Mouse (Mus musculus): ENCODE results near the gene Itfg2.
A peak's percentile ranks its signal among the peaks of the same experiment; 100 is the strongest.

Itfg2 gene

GRCm38 (mm10) chr6:128433566-128433965 is 8.8 kb upstream of the Itfg2 start:
- no peak for DNase-seq

- DNase-seq: no peak
Observed at GRCm38 (mm10) chr6:128432356-128432915, 7.7 kb upstream of the Itfg2 start.

GRCm38 (mm10) chr6:128429826-128430225 is 5.1 kb upstream of the Itfg2 start:
- DNase-seq: no peak

GRCm38 (mm10) chr6:128429300-128429699 is 4.6 kb upstream of the Itfg2 start:
- no peak for DNase-seq

- DNase-seq: no peak
Observed at GRCm38 (mm10) chr6:128427571-128427970, 2.8 kb upstream of the Itfg2 start.

DNA sequence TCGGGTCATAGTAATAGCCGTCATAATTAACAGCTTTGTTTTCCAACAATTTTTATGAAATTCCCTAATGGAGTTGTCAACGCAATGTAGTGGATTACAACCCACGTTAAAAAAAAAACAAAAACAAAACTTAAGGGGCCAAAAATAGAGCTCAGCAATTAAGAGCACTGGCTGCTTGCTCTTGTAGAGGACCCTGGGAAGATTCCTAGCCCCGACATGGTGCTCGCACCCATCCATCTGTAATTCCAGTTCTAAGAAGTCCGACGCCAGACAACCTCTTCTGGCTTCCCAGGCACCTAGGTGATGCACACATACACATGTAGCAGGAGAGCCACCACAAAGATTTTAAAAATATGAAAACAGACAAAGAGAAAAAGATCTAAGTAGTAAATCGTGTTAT is 315 bp upstream of the Itfg2 start:
- no peak for DNase-seq

- no peak for DNase-seq
Observed at GRCm38 (mm10) chr6:128423496-128424268, 1.0 kb downstream of the Itfg2 start.

- no peak for DNase-seq
Observed at GRCm38 (mm10) chr6:128421480-128421879, 3.3 kb downstream of the Itfg2 start.

DNA sequence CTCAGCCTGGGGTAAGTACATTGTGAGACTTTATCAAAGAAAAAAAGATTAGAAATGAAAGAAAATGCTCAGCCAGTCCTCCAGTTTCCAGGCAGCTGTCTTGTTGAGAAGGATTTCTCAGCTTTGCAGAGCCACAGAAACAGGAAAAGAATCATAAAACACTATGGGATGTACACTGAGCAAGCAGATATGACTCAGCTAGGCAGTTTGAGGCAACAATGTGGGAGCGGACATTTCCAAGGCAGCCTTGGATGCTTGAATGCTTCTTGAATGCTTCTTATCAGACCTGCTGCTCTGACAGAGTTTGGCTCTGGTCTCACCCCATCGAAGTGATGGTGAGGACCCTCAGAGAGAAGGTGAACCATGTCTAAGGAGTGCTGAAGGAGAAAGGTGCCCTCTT is 3.7 kb downstream of the Itfg2 start:
- DNase-seq: no peak

DNA sequence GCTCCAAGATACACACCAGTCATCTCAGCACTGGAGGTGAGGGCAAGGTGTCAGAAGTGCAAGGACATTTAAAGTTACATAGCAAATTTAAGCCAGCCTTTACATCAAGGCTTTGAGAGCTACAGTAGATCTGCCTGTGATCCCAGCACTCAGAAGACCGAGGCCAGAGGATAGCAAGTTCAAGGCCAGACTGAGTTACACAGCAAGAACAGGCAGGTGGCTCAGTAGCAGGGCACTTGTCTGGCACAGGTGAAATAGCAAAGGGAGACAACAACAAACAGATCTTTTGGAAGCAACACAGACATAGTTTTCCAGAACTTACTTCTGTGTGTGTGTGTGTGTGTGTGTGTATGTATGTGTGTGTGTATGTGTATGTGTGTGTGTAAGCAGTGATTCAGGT is 6.7 kb downstream of the Itfg2 start:
- DNase-seq: no peak

DNA sequence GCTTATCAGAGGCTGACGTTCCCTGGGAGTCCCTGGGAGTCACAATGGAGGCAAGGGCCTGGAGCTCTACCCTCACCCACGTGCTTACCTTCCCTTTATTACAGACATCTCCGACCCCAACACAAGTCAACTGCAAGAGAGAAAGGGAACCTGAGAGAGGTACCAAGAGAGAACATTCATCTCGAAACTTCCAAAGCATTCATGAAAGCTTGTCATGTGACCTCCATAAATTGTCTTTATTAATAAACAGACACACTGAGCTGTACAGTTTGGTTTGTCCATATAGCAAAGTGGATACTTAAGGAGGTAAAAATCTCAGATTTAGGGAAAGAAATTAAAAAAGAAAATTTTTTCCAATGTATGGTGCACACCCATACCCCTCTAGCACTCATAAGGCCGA is 8.6 kb downstream of the Itfg2 start:
- DNase-seq: no peak

DNA sequence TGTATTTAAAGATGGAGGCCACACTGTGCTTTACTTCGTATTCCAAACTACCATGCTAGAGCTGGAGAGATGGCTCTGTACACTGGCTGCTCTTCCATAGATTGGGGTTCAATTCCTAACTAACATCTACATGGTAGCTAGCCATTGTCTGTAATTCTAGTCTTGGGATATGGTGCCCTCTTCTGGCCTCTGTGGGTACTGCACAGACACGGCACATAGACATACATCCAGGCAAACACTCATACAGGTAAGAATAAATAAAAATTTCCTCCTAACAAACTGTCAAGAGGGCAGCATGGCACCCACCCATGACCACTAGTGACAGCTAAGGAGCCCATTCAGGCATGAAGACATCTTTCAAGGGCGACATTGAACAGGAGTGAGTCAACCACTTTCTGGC is 13.6 kb downstream of the Itfg2 start:
- DNase-seq: peak; percentile 73

- no peak for DNase-seq
Observed at GRCm38 (mm10) chr6:128410305-128410704, 14.4 kb downstream of the Itfg2 start.

DNA sequence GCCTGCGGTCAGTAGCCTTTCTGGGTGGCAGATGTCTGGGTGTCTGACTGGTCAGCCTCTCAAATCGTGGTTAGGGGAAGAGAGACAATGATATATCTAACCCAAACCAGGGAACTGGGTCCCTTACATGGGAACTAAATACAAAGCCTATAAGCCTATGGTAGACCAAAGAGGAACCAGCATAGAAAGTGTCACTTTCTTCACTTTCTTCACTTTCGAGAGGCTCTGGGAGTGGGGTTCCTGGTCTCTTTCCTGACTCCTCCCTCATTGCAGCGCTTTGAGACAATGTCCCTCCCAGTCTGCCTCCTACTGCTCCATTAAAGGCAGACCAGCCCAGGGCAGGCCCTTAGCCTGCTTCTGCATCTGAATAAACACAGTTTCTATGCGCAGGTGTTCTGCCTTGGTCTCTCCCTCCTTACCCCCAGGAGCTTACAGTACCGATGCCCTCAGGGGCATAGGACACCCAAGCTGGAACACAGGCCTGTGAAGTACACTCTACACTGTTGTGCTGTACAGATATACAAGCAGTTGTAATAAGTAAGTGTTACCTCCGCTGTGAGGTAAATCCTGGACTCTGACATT is 16.1 kb downstream of the Itfg2 start:
- DNase-seq: no peak

- DNase-seq: no peak
Observed at GRCm38 (mm10) chr6:128404708-128405107, 20.0 kb downstream of the Itfg2 start.

DNA sequence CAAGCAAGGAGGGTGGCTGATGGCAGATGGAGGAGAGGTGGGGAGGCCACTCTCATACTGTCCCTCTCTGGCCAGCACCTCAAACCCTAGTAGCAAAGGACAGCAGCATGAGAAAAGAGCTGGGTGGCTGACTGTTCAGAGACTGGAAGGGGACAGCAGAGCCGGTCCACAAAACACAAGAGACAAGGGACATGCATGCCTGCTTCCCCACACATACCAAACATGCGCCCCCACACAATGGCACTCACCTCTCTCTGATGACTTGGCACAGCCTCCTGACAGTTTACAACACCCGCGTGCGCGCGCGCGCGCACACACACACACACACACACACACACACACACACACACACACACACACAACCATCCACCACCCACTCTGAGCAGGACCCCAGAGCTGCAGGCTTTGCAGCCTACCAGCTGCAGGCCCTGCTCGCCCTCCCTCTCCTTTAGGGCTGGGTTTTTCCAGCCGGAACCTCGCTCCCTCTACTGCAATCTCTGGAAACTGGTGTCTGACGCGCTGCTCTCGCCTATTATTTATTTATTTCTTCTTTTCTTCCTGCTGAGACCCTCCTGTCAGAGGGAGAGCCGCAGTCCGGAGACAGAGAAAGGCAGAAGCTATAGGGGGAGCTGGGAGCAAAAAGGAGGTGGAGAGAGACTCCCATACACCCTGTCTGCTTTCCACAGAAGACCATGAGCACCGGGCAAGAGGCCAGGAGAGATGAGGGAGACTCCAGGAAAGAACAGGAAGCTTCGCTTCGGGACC is 25.1 kb downstream of the Itfg2 start:
- peak; percentile 36 for DNase-seq

GRCm38 (mm10) chr6:128398996-128399395 is 25.7 kb downstream of the Itfg2 start, which contains the start of gene Nrip2:
Gene Nrip2, plus strand, starts transcription at chr6:128399296.
- DNase-seq: no peak

DNA sequence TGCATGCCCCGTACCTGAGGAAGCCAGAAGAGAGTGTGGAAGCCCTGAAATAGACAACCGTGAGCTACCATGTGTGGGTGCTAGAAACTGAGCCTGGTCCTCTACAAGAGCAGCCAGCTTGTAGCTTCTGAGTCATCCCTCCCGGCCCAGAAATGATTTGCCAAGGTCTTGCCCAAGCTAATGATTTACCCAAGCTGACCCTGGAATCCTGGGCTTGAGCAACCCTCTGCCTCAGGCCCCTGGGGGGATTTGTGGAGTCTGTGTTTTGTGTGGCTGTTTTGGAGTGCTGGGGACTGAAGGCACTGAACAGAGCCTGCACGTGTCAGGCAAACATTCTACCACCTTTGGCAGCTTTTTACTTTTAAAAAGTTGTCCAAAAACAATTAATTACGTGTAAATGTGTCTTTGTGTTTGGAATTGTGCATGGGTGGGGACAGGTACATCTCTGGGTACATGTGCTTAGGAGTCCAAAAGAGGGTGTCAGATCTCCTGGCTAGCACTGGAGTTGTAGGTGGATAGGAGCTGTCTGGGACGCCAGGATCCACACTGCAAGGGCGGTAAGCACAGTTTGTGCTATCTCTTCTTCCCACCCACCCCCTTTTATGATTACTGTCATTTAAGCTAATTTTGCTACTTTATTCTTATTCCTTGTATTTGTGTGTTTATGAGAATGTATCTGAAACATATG is 27.0 kb downstream of the Itfg2 start:
- no peak for DNase-seq

- DNase-seq: no peak
Observed at GRCm38 (mm10) chr6:128390683-128391082, 34.0 kb downstream of the Itfg2 start.

- no peak for DNase-seq
Observed at GRCm38 (mm10) chr6:128389185-128389584, 35.5 kb downstream of the Itfg2 start.

GRCm38 (mm10) chr6:128385026-128385425 is 39.7 kb downstream of the Itfg2 start:
- DNase-seq: no peak

DNA sequence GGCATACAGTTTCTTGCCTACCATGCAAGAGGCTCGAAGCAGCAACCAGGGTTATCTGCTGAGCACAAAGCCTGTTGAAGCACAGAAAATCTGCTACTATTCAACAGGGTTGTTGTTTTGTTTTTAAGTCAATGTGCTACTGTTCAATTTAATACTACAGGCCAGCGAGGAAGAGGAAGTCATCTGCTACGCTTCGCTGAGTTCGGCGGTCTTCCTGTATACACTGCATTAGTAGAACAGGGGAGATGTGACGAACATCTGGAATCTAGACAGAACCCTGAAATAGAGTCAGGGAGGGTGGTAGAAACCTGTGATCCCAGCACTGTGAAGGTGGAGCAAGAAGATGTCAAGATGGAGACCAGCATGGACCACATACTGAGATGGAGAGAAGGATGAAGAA is 41.0 kb downstream of the Itfg2 start:
- DNase-seq: no peak

GRCm38 (mm10) chr6:128381254-128381653 is 43.5 kb downstream of the Itfg2 start:
- DNase-seq: no peak
